Mouse (Mus musculus) embryonic stem cell, embryonic (primary cell): ENCODE results near the gene Esrp2.

Source experiments
- CTCF ChIA-PET, 4 experiments: fragments of 300-600 bp in 2 of 4; fragments of 350-600 bp in 2 of 4; sonication (Branson Sonifier 250); formaldehyde crosslinking; loops; one replicate each; lab custom pipeline; 2022; ENCODE audit warnings: inconsistent platforms in 2 of 4; lab: Charles Lee
- POLR2A ChIA-PET, 4 experiments: fragments of 300-600 bp in 2 of 4; fragments of 350-600 bp in 2 of 4; sonication (Branson Sonifier 250); formaldehyde crosslinking; loops; one replicate each; lab custom pipeline; 2022; ENCODE audit warnings: antibody characterized with exemption in 4 of 4, inconsistent platforms in 1 of 4; lab: Charles Lee

Gene Esrp2

DNA sequence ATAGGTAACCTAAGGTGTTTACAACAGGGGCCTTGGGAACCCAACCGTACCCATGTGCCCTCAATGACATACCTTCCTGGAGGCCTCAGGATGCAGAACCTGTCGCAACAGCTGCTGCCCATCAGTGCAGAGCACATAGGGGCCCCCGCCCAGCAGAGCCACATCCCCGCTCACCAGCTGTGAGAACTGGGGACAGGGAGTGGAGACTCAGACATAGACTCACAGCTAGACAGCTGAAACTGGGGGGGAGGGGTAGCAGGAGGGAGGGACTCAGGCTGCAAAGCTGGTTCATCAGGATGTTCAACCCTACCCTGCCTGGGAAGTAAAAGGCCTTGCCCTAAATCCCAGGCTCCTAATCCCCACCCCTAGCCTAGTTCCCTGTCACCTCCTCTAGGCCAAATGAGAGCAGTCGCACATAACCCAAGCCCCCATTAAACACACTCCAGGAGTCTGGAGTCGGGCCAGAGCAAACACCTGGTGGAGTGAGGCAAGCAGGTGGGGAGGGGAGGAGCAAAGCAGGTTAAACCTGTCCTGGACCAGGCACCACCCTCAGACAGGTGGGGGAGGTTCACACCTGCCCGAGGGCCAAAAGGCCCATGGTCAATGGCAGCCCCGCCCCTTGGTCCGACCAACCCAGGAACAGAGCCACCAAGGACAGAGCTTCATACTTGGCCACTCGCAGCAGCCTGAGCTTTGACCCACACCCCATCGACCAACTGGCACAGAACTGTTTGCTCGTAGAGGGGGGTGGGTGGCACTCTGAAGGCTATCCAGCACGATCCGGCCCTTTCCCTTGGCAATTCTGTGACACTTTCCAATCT lies 1.8 kb downstream of the Esrp2 start:
- POLR2A ChIA-PET, result interaction anchor here in 3 of 4 experiments (0.6 to 2.0 kb wide), 5 partner anchors 10 to 275 kb away, joined by 3 to 11 read pairs (median 5); partner anchors contain the start of genes Nutf2 (in 1 of the 3), Pla2g15 (in 1 of the 3), Prmt7 (in 1 of the 3) and Slc7a6os (in 1 of the 3)
- CTCF ChIA-PET, result interaction anchor here in 2 of 4 experiments (0.5 to 1.5 kb wide), 5 partner anchors 12 to 507 kb away, joined by 3 to 5 read pairs (median 3); no protein-coding TSS in a partner anchor

DNA sequence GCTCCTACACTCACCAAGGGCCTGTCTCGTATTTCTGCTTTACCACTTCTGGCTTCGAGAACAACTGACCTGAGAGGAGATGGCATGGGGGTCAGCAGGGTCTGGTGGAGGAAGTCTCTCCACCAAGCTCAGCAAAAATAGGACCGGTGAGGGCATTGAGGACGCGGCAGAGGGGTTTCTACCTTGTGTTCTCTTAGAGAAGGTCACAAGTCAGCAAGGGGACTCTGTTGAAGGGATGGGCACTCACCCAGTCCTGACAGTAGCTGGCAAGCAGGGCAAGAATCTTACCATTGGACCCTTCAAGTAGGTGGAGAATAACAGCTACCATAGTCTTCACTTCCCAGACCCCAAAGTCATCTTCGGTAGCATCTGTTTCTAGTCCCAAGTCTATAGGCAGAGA lies 2.8 kb downstream of the Esrp2 start:
- ChIA-PET CTCF (interaction anchor here in 1 of 4 experiments (1.5 kb wide), 1 partner anchor 11 kb away, joined by 3 read pairs; no protein-coding TSS in a partner anchor), POLR2A (interaction anchor here in 3 of 4 experiments (0.6 to 2.0 kb wide), 3 partner anchors 9 to 72 kb away, joined by 3 to 11 read pairs (median 7); partner anchors contain the start of gene Pla2g15 (in 1 of the 3))

DNA sequence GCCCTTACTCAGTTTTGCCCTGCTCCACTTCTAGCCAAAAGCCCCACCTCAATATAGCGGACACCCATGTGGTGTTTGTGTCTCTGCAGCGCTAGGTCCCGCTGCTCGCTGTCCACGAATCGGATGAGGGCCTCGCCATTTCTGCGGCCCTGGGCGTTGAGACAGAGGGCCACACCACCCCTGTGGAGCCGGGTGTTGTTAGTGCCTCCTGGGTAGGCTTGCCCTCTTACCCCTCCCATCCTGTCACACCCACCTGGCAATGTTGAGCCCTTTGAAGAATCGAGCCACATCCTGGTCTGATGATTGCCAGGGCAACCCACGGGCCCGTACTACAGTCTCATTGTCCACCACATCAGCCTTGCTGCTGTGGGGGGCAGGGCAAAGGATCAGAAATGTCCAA lies 3.2 kb downstream of the Esrp2 start:
- POLR2A ChIA-PET, result interaction anchor here in 2 of 4 experiments (0.6 to 2.0 kb wide), 2 partner anchors 16 to 73 kb away, joined by 3 to 11 read pairs; partner anchors contain the start of gene Pla2g15 (in 1 of the 2)

DNA sequence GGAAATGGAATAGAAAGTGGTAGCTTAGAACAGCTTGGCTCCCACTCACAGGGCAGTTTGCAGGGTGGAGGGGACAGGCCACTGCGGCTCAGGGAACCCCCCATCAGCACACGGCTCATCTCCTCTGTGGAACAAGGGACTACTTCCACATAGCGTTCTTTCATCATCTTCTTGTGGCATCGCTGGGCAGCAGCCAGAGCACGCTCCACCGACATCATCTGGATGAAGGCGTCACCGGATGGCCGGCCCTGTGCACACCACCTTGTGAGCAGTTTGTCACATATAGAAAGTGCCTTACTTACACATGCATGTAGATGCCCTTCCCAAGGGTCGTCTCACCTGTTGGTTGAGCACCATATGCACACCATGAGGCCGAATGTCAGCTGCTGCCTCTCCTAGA lies 4.4 kb downstream of the Esrp2 start:
- ChIA-PET POLR2A (no interaction called here), CTCF (no interaction called here)

More for the DNA sequence above, 3.2 kb downstream of the Esrp2 start:
- CTCF ChIA-PET, result interaction anchor here in 1 of 4 experiments (1.5 kb wide), 1 partner anchor 10 kb away, joined by 3 read pairs; no protein-coding TSS in a partner anchor

DNA sequence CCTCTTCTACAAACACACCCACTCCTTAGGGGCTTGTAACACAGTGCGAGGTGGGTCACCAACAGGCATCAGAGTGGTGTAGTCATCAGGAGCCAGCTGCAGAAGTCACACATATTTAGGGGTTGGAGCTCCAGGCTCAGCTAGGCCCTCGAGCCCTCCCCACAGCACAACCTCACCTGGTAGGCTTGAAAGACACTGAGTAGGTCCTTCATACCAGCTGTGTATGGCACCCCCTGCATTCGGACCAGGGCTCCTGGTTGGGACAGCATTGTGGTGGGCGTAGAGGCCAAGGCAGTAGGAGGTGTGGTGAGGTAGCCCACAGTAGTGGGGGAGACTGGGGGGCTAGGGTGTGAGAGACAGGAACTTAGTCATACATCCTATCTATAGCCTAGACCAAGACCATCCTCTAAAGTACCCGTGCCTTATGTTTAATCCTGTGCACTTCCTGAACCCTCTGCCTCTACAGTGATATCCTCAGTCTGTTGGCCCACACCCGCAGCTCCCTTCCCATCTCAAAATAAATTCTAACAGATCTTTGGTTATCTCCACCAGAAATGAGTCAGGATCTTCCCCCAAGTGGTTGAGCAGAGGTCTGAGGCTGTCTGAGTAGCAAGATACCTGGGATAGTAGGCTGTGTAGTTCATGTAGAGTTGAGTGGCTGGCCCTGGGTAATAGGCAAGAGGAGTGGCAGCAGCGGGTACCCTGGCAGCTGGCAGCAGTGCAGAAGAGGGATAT lies 5.1 kb downstream of the Esrp2 start:
- POLR2A ChIA-PET, result interaction anchor here in 1 of 4 experiments (1.5 kb wide), 1 partner anchor 14 kb away, joined by 3 read pairs; no protein-coding TSS in a partner anchor
- CTCF ChIA-PET, result interaction anchor here in 1 of 4 experiments (0.6 kb wide), 1 partner anchor 749 kb away, joined by 3 read pairs; no protein-coding TSS in a partner anchor

DNA sequence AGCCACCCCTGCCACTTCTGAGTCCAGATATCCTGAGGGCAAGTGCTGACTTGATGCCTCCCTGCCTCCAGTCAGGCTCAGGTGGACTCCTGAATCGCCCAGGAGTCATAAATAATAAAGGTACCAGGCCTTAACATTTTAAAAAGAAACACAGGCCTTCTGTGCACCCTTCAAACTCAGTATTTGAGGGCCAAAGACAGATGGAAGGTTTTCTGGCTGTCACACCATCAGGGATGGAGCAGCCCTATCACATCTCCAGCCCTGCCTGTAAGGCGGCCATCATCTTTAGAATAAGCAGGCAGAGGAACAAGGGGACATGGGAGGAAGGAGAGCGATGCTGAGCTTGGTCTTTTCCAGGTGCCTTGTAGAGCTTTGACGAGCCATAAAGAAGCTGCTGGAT lies 5.8 kb downstream of the Esrp2 start:
- ChIA-PET CTCF (interaction anchor here in 1 of 4 experiments (0.6 kb wide), 1 partner anchor 748 kb away, joined by 3 read pairs; no protein-coding TSS in a partner anchor), POLR2A (interaction anchor here in 1 of 4 experiments (1.5 kb wide), 1 partner anchor 14 kb away, joined by 3 read pairs; no protein-coding TSS in a partner anchor)

DNA sequence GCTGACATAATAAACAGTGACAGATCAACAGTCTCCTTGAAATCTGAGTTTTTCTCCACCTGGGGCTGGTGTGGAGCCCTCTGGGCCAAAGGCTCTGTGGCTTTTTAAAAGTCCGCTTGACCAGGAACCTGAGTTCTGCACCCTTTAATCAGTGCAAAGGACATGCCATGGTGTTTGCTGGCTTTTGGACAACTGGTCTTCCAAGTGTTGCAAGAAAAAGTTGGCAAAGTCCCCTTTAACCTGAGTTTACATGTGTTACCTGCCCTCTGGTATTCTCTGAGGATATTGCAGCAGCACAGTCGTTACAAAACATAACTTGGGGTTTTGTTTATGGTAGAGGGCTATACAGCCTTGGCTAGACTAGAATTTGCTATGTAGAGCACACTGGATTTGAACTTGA lies 6.3 kb downstream of the Esrp2 start:
- POLR2A ChIA-PET, result interaction anchor here in 1 of 4 experiments (1.5 kb wide), 1 partner anchor 13 kb away, joined by 3 read pairs; no protein-coding TSS in a partner anchor

DNA sequence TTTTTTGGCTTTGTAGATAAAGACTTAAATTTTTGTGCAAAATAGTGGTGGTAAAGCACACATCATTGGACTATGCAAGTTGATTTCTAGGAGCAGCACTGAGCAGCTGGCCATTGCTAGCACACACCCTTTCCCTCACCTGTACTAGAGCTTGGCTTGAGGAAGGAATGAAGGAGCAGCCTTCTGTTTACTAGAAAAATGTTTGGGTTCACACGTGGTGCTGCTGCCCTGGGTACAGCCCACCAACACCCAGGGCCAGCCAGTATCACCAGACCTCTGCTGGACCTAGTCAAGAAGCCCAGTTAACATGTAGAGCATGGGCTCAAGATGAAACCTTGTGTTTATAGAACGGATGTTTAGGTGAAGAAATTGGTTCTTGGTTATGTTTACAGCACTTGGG lies 6.8 kb downstream of the Esrp2 start:
- ChIA-PET POLR2A (interaction anchor here in 1 of 4 experiments (2.7 kb wide), 1 partner anchor 21 kb away, joined by 20 read pairs; no protein-coding TSS in a partner anchor), CTCF (interaction anchor here in 1 of 4 experiments (0.9 kb wide), 1 partner anchor 21 kb away, joined by 3 read pairs; no protein-coding TSS in a partner anchor)

More for the DNA sequence above, 6.3 kb downstream of the Esrp2 start:
- CTCF ChIA-PET, result no interaction called here

DNA sequence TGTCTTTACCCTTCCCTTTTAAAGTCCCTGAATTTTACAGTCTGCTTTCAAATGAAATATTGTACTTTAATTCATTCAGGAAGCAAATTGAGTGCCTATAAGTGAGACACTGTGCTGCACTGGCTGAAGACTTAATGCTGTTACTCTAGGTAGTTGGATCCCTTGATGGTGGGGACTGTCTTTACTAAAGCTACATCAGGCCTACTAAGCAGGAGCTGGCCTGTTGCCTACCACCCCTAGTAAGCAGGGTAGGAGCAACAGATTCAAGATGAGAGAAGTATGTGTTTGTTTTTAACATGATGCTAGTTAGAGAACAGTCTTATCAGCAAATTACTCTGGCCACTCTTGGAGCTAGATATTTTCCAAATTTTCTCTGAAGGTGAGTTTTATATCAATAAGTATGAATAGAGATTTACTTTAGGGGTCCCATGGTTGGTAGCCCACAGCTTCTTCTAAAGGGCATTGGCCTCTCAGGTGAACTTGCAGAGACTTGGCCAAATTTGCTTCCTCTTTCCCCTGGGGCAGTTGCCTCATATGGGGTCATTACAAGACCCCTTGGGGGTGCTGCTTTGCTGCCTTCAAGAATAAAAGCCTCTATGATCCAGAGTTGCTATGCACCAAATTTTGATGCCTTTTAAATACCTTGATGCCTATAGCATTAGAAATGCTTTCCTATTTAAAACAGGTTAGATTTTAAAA lies 7.4 kb downstream of the Esrp2 start:
- CTCF ChIA-PET, result interaction anchor here in 1 of 4 experiments (0.9 kb wide), 1 partner anchor 21 kb away, joined by 3 read pairs; no protein-coding TSS in a partner anchor
- POLR2A ChIA-PET, result interaction anchor here in 2 of 4 experiments (2.1 to 2.7 kb wide), 2 partner anchors 21 kb away, joined by 7 to 20 read pairs; no protein-coding TSS in a partner anchor

DNA sequence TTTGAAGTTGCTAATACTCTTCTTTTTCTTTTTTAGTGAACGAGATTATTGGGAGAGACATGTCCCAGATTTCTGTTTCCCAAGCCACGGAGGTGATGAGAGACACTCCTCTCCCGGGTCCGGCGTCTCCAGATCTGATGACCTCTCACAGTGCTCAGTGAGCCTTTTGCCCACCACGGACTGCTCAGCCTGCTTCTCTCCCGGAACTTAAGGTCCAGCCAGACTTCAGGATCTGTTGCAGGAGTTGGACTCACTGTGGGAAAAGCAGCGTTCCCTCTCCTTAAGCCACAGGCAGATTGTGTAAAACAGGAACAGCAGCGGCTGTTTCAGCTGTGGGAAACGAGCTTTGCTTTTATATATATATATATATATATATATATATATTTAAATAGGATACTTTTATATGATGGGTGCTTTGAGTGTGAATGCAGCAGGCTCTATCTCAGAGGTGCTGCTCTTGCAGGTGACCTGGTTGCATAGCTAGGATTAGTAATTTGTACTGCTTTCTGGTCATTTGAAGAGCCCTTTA lies 8.8 kb downstream of the Esrp2 start:
- POLR2A ChIA-PET, result interaction anchor here in 3 of 4 experiments (0.6 to 2.7 kb wide), 7 partner anchors 9 to 769 kb away, joined by 3 to 20 read pairs (median 4); partner anchors contain the start of genes Atp6v0d1 (in 1 of the 3) and Esrp2 (in 1 of the 3)
- CTCF ChIA-PET, result interaction anchor here in 2 of 4 experiments (0.6 to 0.9 kb wide), 3 partner anchors 20 to 237 kb away, joined by 3 to 7 read pairs (median 5); partner anchors contain the start of gene Smpd3 (in 1 of the 2)

DNA sequence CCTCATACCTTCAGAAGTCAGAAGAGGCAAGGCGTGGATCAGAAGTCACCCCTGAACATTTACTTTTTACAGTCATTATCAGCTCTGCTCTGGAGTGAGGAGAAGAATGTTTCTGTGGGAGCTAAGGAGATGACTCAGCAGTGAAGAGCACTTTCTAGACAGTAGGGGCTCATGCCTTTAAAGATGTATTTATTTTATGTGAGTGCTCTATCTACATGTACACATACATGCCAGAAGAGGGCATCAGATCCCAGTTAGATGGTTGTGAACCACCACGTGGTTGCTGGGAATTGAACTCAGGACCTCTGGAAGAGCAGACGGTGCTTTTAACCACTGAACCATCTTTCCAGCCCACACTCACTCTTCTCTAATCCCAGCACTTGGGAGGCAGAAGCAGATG lies 9.7 kb downstream of the Esrp2 start:
- POLR2A ChIA-PET, result interaction anchor here in 1 of 4 experiments (2.3 kb wide), 1 partner anchor 10 kb away, joined by 6 read pairs; the partner anchor contains the start of gene Esrp2
- CTCF ChIA-PET, result interaction anchor here in 3 of 4 experiments (0.6 to 0.9 kb wide), 3 partner anchors 10 to 95 kb away, joined by 3 to 5 read pairs (median 3); partner anchors contain the start of gene Esrp2 (in 1 of the 3)

DNA sequence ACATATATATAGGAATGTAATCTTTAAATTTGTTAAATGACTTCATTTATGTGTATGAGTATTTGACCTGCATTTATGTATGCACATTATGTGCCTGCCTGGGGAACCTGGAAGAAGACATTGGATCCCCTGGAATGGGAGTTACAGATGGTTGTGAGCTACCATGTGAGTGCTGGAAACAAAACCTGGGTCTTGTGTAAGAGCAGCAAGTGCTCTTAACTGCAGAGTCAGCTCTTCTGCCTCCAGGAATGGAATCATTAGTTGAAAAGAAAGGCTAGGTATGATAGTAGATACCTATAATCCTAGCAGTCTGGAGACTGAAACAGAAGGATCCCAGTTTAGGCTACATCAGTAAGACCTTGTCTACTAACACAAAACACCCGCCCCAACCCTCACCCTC lies 10.7 kb downstream of the Esrp2 start:
- POLR2A ChIA-PET, result interaction anchor here in 2 of 4 experiments (0.7 to 1.5 kb wide), 4 partner anchors 17 to 527 kb away, joined by 4 to 8 read pairs (median 4); no protein-coding TSS in a partner anchor
- CTCF ChIA-PET, result interaction anchor here in 1 of 4 experiments (0.6 to 0.9 kb wide), 2 partner anchors 11 to 83 kb away, joined by 3 read pairs; partner anchors contain the start of gene Esrp2

DNA sequence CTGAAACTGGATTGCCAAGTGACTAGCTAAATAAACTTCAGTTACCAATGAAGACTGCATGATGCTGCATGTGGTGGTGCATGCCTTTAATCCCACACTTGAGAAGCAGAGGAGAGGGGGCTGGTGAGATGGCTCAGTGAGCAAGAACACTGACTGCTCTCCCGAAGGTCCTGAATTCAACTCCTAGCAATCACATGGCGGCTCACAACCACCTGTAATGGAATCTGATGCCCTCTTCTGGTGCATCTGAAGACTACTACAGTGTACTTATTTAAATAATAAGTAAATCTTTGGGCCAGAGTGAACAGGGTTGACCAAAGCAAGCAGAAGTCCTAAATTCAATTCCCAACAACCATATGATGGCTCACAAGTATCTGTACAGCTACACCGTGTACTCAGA lies 13.3 kb downstream of the Esrp2 start:
- POLR2A ChIA-PET, result interaction anchor here in 2 of 4 experiments (0.6 to 1.3 kb wide), 5 partner anchors 8 to 291 kb away, joined by 3 to 6 read pairs (median 3); partner anchors contain the start of gene Nutf2 (in 1 of the 2)
- CTCF ChIA-PET, result interaction anchor here in 2 of 4 experiments (0.6 to 1.0 kb wide), 3 partner anchors 11 to 760 kb away, joined by 3 to 9 read pairs (median 3); no protein-coding TSS in a partner anchor

DNA sequence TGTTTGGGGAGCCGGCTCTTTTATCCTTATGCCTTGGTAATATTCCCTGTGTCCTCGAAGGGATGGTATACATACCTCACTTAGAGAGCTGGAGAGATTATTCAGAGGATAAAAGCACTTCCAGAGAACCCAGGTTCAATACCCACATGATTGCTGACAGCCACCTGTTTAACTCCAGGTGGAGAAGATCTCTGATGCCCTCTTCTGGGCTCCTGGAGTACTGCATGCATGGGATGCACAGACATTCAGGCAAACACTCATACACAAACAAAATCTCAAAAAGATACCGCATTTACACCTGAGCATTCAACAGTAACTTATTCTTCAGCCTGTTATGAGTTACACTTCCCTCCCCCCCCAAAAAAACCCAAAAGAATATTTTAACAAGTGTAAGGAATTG lies 20.9 kb downstream of the Esrp2 start:
- ChIA-PET POLR2A (interaction anchor here in 1 of 4 experiments (1.1 kb wide), 1 partner anchor 8 kb away, joined by 3 read pairs; no protein-coding TSS in a partner anchor), CTCF (interaction anchor here in 1 of 4 experiments (0.6 kb wide), 1 partner anchor 114 kb away, joined by 3 read pairs; no protein-coding TSS in a partner anchor)

DNA sequence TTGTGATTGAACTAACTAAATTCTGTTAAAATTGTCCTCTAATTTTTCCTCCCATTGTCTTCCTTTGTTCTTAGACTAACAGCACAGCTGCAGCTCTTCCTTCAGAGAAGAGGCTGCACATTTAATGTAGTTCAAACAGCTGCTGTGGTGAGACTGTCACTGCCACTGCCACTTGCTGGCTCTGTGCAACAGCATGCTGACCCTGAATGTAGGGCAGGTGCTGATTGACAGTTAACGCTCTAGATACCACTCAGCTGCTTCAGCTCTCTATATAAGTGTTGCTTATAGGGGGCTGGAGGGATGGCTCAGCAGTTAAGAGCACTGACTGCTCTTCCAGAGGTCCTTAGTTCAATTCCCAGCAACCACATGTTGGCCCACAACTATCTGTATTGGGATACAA lies 24.3 kb downstream of the Esrp2 start:
- POLR2A ChIA-PET, result interaction anchor here in 1 of 4 experiments (1.2 kb wide), 1 partner anchor 11 kb away, joined by 3 read pairs; no protein-coding TSS in a partner anchor
- CTCF ChIA-PET, result interaction anchor here in 1 of 4 experiments (0.6 to 1.2 kb wide), 2 partner anchors 122 to 536 kb away, joined by 4 read pairs; partner anchors contain the start of gene Dus2

DNA sequence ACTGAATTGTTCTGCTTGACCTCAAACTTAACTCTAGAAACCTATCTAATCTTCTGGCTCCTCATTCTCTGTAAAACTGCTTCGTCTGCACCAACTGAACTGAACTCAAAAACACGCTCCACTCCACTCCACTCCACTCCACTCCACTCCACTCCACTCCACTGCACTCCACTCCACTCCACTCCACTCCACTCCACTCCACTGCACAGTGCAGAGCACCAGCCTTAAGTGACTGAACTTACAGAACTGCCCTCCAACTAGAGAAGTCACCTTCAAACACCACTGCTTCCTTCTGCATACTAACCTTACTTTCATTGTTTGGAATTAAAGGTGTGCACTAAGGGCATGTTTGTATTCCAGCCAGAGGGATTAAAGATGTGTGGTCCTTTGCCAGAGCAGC lies 24.7 kb downstream of the Esrp2 start:
- ChIA-PET POLR2A (interaction anchor here in 3 of 4 experiments (0.6 to 1.8 kb wide), 7 partner anchors 11 to 792 kb away, joined by 3 to 6 read pairs (median 4); partner anchors contain the start of gene Esrp2 (in 1 of the 3)), CTCF (interaction anchor here in 2 of 4 experiments (0.6 to 1.2 kb wide), 3 partner anchors 10 to 536 kb away, joined by 4 read pairs; partner anchors contain the start of gene Dus2 (in 1 of the 2))
